Mouse (Mus musculus): Measurements from ENCODE around the gene Mybbp1a.

The Mybbp1a gene

DNA sequence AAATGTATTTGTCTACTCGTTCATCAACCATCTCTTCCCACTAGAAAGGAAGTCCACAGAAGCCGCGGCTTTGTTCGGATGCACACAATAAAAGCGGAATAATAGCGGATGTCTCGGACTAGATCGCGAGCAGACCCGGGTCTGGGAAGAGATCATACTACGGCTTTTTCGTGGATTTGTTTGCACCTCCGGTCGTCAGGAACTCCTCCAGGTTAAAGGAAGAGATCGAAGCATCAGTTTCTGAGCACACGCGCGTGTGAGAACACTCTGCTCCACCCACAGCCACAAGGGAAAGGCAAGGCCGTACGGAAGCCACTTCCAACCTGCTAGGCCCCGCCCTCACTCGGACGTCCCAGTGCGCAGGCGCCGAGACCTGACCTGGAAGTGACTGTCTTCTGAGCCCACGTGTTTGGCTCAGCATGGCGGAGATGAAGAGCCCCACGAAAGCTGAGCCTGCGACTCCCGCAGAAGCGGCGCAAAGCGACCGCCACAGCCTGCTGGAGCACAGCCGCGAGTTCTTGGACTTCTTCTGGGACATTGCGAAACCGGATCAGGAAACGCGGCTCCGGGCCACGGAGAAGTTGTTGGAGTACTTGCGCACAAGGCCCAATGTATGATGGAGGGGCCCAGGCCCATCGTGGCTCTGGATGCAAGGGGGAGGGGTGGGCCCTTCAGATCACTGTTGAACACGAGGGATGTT, at the start of gene Mybbp1a:
Gene Mybbp1a, plus strand, starts transcription at position 391 of the 700 bp plus-strand sequence.
- peak; percentile 98 for DNase-seq (ENCODE audit: low spot score)

- no peak for DNase-seq (ENCODE audit: low spot score)
These were observed 47.9 kb upstream of the Mybbp1a start for GRCm38 (mm10) chr11:72393243-72393642.

DNA sequence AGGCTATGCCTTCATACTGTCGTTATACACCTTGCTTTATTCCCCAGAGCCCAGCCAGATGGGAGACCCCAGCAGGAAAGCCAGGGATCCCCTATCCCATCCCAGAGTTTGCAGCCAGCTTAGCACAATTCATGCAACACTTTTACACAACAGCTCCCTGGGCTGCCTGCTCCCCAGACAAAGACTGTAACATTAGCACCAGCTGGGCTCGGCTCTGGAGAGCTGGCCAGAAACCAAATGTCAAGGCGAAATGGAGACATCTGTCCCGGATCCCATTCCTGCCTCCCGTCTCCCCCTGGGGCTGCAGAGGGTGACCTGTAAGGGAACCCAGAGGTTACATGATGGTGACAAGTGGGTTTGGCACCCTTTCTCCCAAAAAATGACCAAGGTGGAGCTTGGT, 47.5 kb upstream of the Mybbp1a start:
- DNase-seq (ENCODE audit: low spot score), result no peak

DNA sequence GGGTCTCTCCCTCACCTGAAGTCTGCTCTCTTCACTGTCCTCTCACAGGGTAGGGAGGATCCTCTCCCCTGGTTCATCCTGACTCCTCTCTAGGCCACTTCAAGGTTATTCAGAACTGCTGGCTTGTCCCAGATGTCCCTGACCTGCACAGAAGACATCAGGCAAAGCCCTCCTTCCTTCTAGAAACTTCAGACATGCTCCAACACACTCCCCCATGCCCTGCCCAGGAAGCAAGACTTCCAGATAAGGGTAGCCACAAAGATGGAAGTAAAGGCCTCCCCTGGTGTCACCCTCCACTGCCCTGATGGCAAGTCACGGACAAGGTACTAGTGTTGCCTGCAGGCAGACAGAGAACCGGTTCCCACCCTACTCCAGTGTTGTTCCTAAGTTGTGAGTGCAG, 46.5 kb upstream of the Mybbp1a start:
- no peak for DNase-seq (ENCODE audit: low spot score)

- no peak for DNase-seq (ENCODE audit: low spot score)
These were observed 45.5 kb upstream of the Mybbp1a start for GRCm38 (mm10) chr11:72395652-72396051.

DNA sequence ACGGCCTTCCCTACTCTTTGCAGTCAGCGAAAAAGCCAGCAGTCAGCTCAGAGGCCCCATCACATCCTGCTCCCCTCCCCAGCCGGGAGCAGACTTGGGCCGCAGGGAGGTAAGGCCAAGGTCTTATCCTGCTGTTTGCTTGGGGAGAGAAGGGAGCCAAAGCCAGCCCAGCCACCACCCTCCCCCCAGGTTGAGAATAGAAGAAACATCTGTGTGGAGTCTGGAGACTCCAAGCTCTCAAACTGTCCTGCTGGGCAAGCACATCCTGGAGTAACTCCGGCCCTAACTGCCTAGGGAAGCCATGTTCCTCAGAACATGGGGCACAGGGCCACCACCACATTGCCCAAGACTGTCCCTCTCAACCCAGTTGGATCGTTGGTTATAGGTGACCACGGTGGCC, 44.5 kb upstream of the Mybbp1a start:
- no peak for DNase-seq (ENCODE audit: low spot score)

DNA sequence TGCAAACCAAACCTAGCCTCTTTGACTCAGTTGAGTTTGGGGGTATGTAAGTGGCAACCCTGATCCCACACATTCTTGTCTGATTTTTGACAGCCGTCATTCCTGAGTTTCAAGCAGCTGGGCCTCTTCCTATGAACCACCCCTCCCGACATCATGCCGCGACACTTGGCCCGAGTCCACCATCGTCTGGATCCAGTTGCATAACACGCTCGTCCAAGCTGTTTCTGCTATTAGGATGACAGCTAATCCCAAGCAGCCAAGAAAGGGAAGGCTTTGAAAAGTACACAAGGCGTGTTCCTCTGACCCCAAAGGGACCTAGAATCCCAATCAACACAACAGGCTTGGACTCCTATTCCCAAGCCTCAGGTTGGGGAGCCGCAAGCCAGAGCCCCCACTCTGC, 44.1 kb upstream of the Mybbp1a start:
- DNase-seq (ENCODE audit: low spot score), result no peak

- DNase-seq (ENCODE audit: low spot score), result no peak
These were observed 43.2 kb upstream of the Mybbp1a start for GRCm38 (mm10) chr11:72397811-72398525.

DNA sequence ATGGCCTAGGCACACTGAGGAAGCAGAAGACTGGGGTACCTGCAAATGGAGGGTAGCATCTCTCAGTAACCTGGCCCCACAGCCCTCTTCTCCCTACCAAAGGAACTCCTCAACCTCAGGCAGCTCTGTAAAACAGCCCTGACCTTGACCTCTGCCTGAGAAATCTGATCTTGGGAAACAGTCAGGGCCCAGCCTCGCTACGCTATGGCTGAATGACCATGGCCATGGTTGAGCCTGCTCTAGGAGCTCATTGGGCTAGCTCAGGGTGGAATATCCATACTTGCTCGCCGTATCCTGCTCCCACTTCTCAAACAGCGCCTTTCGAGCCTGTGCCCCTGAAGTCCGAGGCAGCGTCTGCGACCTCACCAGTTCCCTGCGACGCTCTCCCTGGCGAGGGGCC, 40.1 kb upstream of the Mybbp1a start:
- no peak for DNase-seq (ENCODE audit: low spot score)

- no peak for DNase-seq (ENCODE audit: low spot score)
These were observed 39.1 kb upstream of the Mybbp1a start for GRCm38 (mm10) chr11:72402017-72402416.

GRCm38 (mm10) chr11:72402969-72403368, 38.2 kb upstream of the Mybbp1a start:
- DNase-seq (ENCODE audit: low spot score), result no peak

GRCm38 (mm10) chr11:72405532-72405931, 35.6 kb upstream of the Mybbp1a start:
- no peak for DNase-seq (ENCODE audit: low spot score)

DNA sequence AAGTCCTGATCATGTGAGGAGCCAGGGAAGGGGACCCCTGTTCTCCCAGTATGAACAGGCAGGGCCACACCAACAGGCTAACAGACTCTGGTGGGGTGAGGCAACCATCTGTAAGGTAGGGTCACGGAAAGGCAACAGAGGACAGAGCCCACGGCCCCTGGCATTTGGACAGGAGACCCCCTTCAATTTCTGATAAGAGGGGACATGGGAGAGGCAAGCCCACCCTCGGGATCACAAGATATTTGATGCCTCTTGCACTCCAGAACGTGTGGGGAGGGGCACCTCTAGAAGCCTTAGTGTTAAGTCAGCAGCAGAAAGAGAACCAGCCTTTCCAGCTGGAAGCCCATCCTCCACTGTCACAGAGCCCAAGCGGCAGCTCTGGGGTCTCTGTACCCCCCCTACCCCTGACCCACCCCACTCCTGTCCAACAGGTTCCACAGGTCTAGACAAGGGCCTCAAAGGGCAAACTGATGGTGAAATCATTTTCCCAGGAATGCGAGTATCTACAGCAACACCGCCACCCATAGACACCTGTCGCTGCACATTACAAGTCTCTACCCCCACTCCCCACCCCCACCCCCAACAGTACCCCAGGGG, 35.0 kb upstream of the Mybbp1a start:
- no peak for DNase-seq (ENCODE audit: low spot score)

DNA sequence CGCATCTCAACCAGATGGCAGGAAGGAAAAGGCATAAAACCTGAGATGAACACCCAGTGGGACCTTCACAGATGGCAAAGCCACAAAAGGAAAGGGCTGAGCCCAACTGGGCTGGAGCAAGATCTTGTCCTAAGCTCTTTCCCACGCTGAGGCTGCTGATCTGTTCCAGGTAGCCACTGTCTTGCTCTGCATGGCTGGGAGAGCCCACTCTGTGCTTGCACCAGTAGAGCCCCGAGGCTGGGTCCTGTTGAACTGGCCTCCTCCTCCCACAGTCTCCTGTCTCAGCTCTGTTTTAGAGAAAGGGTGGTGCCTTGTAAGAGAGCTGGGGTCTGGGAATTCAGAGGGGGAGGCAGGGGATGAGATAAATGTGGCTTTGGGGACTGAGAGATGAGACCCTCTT, 34.1 kb upstream of the Mybbp1a start:
- no peak for DNase-seq (ENCODE audit: low spot score)

DNA sequence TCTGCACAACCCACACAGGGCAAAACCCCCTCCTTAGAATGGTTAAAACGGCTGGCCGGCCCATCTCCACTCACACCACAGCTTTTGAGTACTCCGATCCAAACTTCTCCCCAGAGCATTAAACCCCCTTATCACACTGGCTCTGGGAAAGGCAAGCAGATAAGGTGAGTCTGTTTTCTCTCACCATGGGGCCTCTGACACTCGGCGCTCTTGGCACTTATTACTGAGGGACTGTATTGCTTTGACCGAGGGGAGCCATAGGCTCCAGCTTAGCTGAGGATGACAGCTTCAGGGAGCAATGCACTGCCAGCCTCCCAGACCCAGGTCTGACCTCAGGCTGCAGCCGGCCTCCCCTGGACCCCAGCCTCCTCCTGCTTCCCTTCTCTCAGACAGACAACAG, 33.6 kb upstream of the Mybbp1a start:
- no peak for DNase-seq (ENCODE audit: low spot score)

GRCm38 (mm10) chr11:72408451-72409170, 32.5 kb upstream of the Mybbp1a start:
- no peak for DNase-seq (ENCODE audit: low spot score)

DNA sequence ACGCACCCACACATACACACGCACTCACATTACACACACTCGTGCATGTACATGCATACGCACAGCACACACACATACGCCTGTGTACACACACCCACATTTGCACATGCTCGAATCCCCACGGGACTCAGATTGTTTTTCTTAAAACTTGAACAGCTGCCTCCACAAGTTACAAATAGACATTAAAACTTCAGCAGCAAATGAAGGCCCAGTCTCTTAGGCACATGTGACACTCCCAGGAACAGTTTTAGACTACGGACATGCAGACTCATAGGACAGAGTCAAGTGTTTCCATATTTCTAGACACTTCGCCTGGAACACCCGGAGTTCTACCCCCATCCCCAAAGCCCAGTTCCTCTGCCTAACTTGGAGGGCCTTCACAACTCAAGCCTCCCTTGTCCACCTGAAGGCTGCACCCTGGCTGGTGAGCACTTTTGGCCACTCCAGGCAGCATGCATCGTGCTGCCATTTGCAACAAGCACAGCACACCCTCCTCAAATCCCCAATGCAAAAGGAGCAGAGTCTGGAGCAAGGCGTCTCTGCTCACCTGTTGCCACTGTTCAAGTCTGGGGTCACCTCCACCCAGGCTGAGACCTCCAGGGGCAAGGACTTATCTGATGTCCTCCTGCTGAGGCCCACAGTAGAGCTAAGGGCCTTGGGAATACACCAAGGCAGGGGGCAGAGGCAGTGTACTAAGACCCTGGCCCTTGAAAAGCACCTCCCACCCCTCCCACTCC, 31.3 kb upstream of the Mybbp1a start:
- DNase-seq (ENCODE audit: low spot score), result no peak

- DNase-seq (ENCODE audit: low spot score), result no peak
These were observed 30.5 kb upstream of the Mybbp1a start for GRCm38 (mm10) chr11:72410521-72411092.

DNA sequence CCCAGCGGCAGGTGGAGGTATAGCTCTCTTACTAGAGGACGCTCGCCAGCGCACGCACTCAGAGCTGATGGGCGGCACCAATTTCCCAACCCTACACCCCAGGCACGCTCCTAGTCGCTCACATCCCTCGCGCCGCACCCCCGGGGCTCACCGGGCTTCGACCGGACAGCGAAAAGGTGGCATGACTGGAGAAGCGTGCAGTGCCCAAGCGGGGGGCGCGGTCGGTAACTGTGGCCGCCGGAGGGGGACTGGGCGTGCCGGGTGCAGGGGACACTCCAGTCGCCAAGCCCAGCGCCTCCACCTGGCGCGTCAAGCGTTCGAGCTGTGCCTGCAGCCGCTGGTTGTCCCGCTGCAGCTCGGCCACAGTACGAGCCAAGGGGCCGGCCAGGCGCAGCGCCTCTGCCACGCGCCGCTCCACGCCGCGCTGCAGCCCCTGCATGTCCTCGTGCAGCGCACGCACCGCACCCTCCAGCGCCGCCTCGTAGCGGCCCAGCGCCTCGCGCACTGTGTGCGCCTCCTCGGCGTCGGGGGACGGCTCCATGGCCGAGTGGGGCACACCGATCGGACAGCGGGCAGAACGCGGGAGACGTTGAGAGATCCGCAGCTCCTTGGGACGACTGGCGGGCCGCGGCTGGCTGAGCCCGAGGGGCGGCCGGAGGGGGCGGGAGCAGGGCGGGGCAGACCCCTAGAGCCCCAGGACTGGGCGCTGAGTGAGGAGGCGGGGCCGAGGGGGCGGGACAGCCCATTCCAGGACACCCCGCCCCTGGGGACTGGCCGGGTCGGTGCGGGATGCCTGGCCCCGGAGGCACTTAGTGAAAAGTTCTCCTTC, 29.8 kb upstream of the Mybbp1a start, which contains the start of gene Smtnl2:
Gene Smtnl2, minus strand, starts transcription at position 621 of the 829 bp plus-strand sequence.
- DNase-seq (ENCODE audit: low spot score), result peak; percentile 46

GRCm38 (mm10) chr11:72411945-72412344, 29.2 kb upstream of the Mybbp1a start:
- DNase-seq (ENCODE audit: low spot score), result no peak

- DNase-seq (ENCODE audit: low spot score), result no peak
These were observed 28.1 kb upstream of the Mybbp1a start for GRCm38 (mm10) chr11:72413016-72413415.

Measured in MN1 (cell line).